Mouse (Mus musculus) embryonic facial prominence, embryonic 11.5 days (tissue): ENCODE data around the gene Sorcs2. TPM values are rescaled to one million over a fixed set of nuclear protein-coding genes. Genes with fewer than 3 reads are reported as not detected.

Source experiments
- ATAC-seq: fragments of 200-750 bp; cut with Nextera tagmentation; replicated peaks from 2 replicates; pipeline ENCODE4 v1.8.0; 2017; ENCODE audit warnings: low read depth; ENCODE audit not compliant: insufficient number of reproducible peaks, low FRiP score, low TSS enrichment
- DNase-seq: peaks from one replicate; pipeline ENCODE4 v3.0.0-alpha.2; 2015; ENCODE audit warnings: low spot score
- H3K27ac ChIP-seq: fragments of 300-500 bp; sonication (generic); replicated peaks from 2 replicates; pipeline ENCODE4 v1.5.1; 2014; ENCODE audit warnings: mild to moderate bottlenecking, low read depth, low read length, control low read depth
- H3K27me3 ChIP-seq: fragments of 300-500 bp; sonication (generic); 2 replicates; pipeline ENCODE4 v1.6.1; 2014; ENCODE audit warnings: mild to moderate bottlenecking, low read length, moderate library complexity, mixed read lengths; ENCODE audit not compliant: control insufficient read depth, insufficient read depth
- H3K36me3 ChIP-seq: fragments of 300-500 bp; sonication (generic); replicated peaks from 2 replicates; pipeline ENCODE4 v1.6.1; 2014; ENCODE audit warnings: low read depth, mild to moderate bottlenecking, low read length, moderate library complexity, mixed read lengths; ENCODE audit not compliant: control insufficient read depth, insufficient read depth
- H3K4me1 ChIP-seq: fragments of 300-500 bp; sonication (generic); 2 replicates; pipeline ENCODE4 v1.6.1; 2014; ENCODE audit warnings: low read length, mixed read lengths; ENCODE audit not compliant: control insufficient read depth, insufficient read depth
- H3K4me2 ChIP-seq: fragments of 300-500 bp; sonication (generic); 2 replicates; pipeline ENCODE4 v1.6.1; 2014; ENCODE audit warnings: low read depth, mild to moderate bottlenecking, control low read depth, low read length, moderate library complexity
- H3K4me3 ChIP-seq: fragments of 300-500 bp; sonication (generic); 2 replicates; pipeline ENCODE4 v1.5.1; 2014; ENCODE audit warnings: low read depth, low read length, control low read depth
- H3K9ac ChIP-seq: fragments of 300-500 bp; sonication (generic); replicated peaks from 2 replicates; pipeline ENCODE4 v1.6.1; 2014; ENCODE audit warnings: mild to moderate bottlenecking, control low read depth, low read length
- H3K9me3 ChIP-seq: fragments of 300-500 bp; sonication (generic); replicated peaks from 2 replicates; pipeline ENCODE4 v1.6.1; 2016; ENCODE audit warnings: mild to moderate bottlenecking, low read length, inconsistent platforms, mixed read lengths; ENCODE audit not compliant: control insufficient read depth
- WGBS: fragments of 180-500 bp; shearing (Covaris S2); extraction: QIAGEN DNeasy Blood & Tissue Kit; methylation state at CpG from one replicate; pipeline ENCODE4 v1.1.7; 2014; 5-methylcytosine and 5-hydroxymethylcytosine counted together
- polyA plus RNA-seq: library from polyadenylated mRNA; unstranded; fragments of >200 nt; fragmentation: Nextera tagmentation; extraction: Ambion mirVana; gene quantifications from 2 replicates; pipeline ENCODE4 v1.2.1, GENCODE M21; 2014

The Sorcs2 gene
- polyA plus RNA-seq, 1 experiment from 2014 or later, result 4.6 TPM

DNA sequence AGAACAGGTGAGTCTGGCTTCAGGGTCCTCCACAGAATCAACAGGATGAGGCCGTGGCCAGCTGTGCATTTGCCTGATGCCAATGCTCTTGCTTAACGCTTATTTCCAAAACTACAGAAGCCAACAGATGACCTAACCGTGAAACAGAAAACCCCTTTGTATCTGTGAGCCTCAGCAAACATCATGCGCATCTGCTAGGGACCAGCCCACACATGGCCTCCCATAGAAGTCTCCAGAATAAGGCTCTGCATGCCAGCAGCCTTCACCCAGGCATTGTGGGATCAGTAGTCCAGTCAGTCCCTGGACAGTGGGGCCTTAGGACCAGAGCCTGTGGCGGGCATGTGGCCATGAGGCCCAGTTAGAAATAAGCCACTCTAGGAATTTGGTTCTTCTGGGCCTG lies 194.5 kb downstream of the Sorcs2 start:
- Histone ChIP-seq H3K27me3 (no peaks in the 10 kb centered on the region), H3K27ac (no peak overlapping the region), H3K4me2 (no peak overlapping the region), H3K4me1 (no peaks in the 10 kb centered on the region), H3K9ac (no peak overlapping the region), H3K36me3 (no peaks in the 10 kb centered on the region), H3K9me3 (no peaks in the 10 kb centered on the region), H3K4me3 (no peak overlapping the region)
- WGBS, result 88% methylated on average over 5 of the region's 5 CpGs
- DNase-seq, result no peak
- no peak for ATAC-seq

DNA sequence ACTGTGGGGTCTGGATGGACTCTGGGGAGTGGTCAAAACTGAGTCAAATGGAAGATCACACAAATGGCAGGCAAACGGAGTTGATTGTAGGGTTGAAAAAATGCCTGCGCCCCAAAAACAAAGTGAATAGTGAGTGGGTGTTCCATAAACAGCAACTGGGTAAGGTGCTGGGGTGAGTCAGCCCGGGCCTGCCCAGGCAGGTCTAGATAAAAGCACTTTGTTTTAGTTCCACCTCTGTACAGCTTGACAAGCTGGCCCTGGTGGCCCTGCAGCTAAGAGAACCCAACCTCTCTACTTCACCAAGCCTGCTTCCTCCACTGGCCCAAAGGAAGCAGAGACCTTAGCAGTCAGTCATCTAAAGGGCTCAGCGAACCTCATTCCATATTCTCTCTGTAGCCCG lies 195.2 kb downstream of the Sorcs2 start:
- 82% methylated on average over 5 of the region's 5 CpGs for WGBS
- no peaks in the 10 kb centered on the region for H3K9me3 ChIP-seq
- no peak overlapping the region for H3K9ac ChIP-seq
- H3K36me3 ChIP-seq, result no peaks in the 10 kb centered on the region
- no peak overlapping the region for H3K4me3 ChIP-seq
- H3K27me3 ChIP-seq, result no peaks in the 10 kb centered on the region
- no peak overlapping the region for H3K4me2 ChIP-seq
- H3K27ac ChIP-seq, result no peak overlapping the region
- no peak for ATAC-seq
- H3K4me1 ChIP-seq, result no peaks in the 10 kb centered on the region
- DNase-seq, result no peak

DNA sequence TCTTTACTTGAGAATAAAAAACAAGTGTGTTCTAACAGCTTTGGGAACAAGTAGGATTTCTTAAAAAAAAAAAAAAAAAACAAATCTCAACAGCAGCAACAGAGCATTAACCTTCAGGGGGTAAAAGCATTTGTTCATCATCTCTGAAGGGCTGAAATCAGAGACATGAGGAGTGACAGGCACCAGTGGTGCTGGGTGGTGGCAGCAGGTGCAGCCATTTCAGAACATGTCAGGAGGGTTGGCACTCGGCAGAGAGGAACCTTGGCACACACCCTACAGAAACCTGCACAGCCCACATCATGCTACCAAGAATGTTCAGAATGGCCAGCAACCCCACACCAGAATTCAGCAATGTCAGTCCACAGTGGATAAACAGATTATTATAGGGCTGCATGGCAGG lies 198.4 kb downstream of the Sorcs2 start:
- Histone ChIP-seq H3K9me3 (no peaks in the 10 kb centered on the region), H3K4me1 (no peaks in the 10 kb centered on the region; the same call in 1 of the 2 replicates), H3K4me3 (no peak overlapping the region), H3K9ac (no peak overlapping the region), H3K27me3 (no peaks in the 10 kb centered on the region), H3K4me2 (no peak overlapping the region), H3K36me3 (no peaks in the 10 kb centered on the region), H3K27ac (no peak overlapping the region)
- DNase-seq, result no peak
- WGBS, result 86% methylated on average over 1 of the region's 1 CpGs
- ATAC-seq, result no peak

DNA sequence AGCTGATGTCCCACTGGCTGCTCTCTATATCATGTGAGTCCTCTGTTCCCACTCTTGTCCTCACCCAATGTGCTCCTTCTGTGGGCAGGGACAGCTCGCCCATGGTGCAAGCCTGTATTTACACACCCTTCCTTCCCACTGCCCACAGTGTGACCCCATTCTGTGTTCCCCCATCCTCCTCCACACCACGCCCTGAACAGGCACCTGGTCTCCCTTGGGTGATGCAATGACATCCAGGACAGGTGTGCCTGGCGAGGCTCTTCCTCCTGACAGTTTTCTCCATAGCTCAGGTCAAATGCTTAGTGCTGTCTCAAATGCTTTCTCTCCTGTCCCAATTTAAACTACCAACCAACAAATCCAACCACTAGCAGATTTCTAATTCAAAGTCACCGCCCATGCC lies 202.5 kb downstream of the Sorcs2 start:
- no peaks in the 10 kb centered on the region for H3K27me3 ChIP-seq
- H3K4me1 ChIP-seq, result no peaks in the 10 kb centered on the region; the same call in 1 of the 2 replicates
- WGBS, result 86% methylated on average over 4 of the region's 4 CpGs
- H3K9me3 ChIP-seq, result no peaks in the 10 kb centered on the region
- no peak for DNase-seq
- H3K4me3 ChIP-seq, result no peak overlapping the region
- no peak overlapping the region for H3K27ac ChIP-seq
- H3K36me3 ChIP-seq, result no peaks in the 10 kb centered on the region
- no peak overlapping the region for H3K4me2 ChIP-seq
- no peak overlapping the region for H3K9ac ChIP-seq
- ATAC-seq, result no peak

DNA sequence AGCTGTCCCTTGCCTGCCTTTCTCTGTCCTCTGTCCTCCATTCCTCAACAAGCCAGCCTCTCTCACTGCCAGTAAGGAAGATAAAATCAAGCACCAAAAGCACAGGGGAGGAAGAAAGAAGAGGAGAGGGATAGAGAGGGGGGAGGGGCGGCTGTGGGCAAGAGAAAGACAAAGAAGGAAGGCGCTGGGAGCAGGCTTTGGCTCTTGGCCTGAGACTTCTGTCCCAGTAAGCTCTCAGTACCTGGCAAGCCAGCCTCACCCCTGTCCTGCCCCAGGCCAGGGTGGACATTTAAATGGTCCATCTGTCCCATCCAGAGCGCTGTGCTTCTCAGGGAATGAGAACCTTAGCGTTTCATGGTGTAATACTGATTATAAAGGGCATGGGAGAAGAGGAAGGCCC lies 203.3 kb downstream of the Sorcs2 start:
- ATAC-seq (no peak), DNase-seq (no peak)
- Histone ChIP-seq H3K27me3 (no peaks in the 10 kb centered on the region), H3K4me1 (no peaks in the 10 kb centered on the region; the same call in 1 of the 2 replicates), H3K4me2 (no peak overlapping the region), H3K4me3 (no peak overlapping the region), H3K9me3 (no peaks in the 10 kb centered on the region), H3K27ac (no peak overlapping the region), H3K9ac (no peak overlapping the region), H3K36me3 (no peaks in the 10 kb centered on the region)
- WGBS, result 40% methylated on average over 4 of the region's 4 CpGs

DNA sequence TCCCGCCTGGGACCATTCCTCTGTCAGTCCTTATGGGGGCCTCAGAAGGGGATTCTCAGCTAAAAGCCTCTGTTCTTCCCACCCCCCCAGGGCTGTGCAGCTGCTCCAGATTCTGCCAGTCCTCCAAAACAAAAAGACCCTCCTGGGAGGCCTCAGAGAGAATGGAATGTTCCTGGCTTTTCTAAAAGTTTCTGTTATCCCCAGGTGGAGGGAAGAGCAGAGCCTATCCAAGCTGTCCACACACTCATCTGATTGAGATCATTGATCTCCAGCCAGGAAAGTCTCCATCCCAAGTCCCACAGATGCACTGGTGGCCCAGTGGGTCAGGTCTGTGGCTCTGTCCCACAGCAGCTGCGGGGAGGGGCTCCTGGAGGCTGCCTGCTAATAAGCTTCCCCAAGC lies 205.3 kb downstream of the Sorcs2 start:
- no peak overlapping the region for H3K27ac ChIP-seq
- no peak for ATAC-seq
- H3K36me3 ChIP-seq, result no peaks in the 10 kb centered on the region
- no peaks in the 10 kb centered on the region; the same call in 1 of the 2 replicates for H3K4me1 ChIP-seq
- no peaks in the 10 kb centered on the region for H3K27me3 ChIP-seq
- no peak for DNase-seq
- no peak overlapping the region for H3K9ac ChIP-seq
- WGBS, result 75% methylated on average over 2 of the region's 2 CpGs
- H3K9me3 ChIP-seq, result no peaks in the 10 kb centered on the region
- H3K4me3 ChIP-seq, result no peak overlapping the region
- no peak overlapping the region for H3K4me2 ChIP-seq

DNA sequence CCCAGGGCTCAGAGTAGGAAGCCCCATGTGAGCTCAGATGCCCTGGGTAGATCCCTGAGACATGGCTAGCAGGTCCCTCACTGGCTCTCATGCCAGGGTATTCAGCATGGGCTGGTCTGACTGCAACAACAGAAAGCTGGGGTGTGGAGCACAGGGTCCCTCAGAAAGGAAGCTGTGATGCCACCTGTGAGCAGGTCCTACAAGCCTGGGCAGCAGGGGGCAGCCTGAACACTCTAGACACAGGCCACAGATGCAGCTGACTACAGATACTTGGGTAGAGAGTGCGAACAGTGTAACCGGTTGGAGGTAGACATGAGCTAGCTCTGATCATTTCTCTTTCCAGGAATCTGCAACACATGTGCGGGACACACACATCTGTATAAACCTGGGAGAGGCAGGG lies 206.1 kb downstream of the Sorcs2 start:
- DNase-seq, result no peak
- no peaks in the 10 kb centered on the region; the same call in 1 of the 2 replicates for H3K4me1 ChIP-seq
- no peaks in the 10 kb centered on the region for H3K36me3 ChIP-seq
- ATAC-seq, result no peak
- H3K27me3 ChIP-seq, result no peaks in the 10 kb centered on the region
- 86% methylated on average over 3 of the region's 3 CpGs for WGBS
- no peaks in the 10 kb centered on the region for H3K9me3 ChIP-seq
- H3K4me2 ChIP-seq, result no peak overlapping the region
- H3K27ac ChIP-seq, result no peak overlapping the region
- no peak overlapping the region for H3K4me3 ChIP-seq
- H3K9ac ChIP-seq, result no peak overlapping the region

DNA sequence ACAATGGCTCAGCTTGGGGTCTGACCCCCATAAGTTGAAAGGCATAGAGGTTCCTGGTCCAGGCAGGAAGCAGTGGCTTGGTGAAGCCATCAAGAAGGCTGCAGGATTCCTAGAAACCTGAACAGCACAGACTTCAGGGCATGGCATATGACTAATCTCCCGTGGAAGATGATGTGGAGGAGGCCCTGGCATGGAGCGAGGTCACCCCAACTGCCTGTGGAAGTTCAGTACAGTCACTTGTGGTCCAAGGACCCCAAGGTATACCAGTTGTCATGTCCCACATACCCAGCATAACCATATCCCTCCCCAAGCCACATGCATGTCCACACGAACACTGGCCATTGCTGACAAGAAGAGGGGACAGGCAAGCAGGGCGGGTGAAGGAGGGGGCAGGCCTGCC lies 206.7 kb downstream of the Sorcs2 start:
- Histone ChIP-seq H3K27me3 (no peaks in the 10 kb centered on the region), H3K4me2 (no peak overlapping the region), H3K4me3 (no peak overlapping the region), H3K36me3 (no peaks in the 10 kb centered on the region), H3K27ac (no peak overlapping the region), H3K9me3 (no peaks in the 10 kb centered on the region), H3K4me1 (no peaks in the 10 kb centered on the region; the same call in 1 of the 2 replicates), H3K9ac (no peak overlapping the region)
- ATAC-seq (no peak), DNase-seq (no peak)
- WGBS, result 84% methylated on average over 4 of the region's 4 CpGs
